Mouse (Mus musculus) kidney, postnatal 4 days (tissue): ENCODE measurements around the gene Mttp.

Experiments used
- DNase-seq, 2 experiments: peaks; one replicate each; pipeline ENCODE4 v3.0.0; 2021; ENCODE audit warnings: mixed read lengths in 2 of 2

Mttp gene

GRCm38 (mm10) chr3:138049555-138049954, 95.2 kb downstream of the Mttp start:
- DNase-seq: no peak

GRCm38 (mm10) chr3:138043316-138043715, 101.5 kb downstream of the Mttp start:
- DNase-seq: no peak

GRCm38 (mm10) chr3:138041591-138042301, 103.0 kb downstream of the Mttp start:
- no peak for DNase-seq

- DNase-seq: no peak
Observed at GRCm38 (mm10) chr3:138040938-138041337, 103.8 kb downstream of the Mttp start.
